Mouse (Mus musculus): ENCODE data around the gene Kcnab1.
A peak's percentile ranks its signal among the peaks of the same experiment; 100 is the strongest.
"Not testable (repeated sequence)": the region's sequence is repeated elsewhere in the genome, so short reads cannot be mapped to it uniquely, and the experiment has no call there.

The Kcnab1 gene

GRCm38 (mm10) chr3:65372552-65372951 is 263.4 kb downstream of the Kcnab1 start:
- no peak for DNase-seq

- no peak for DNase-seq
These were observed 264.5 kb downstream of the Kcnab1 start for GRCm38 (mm10) chr3:65373594-65374182.

GRCm38 (mm10) chr3:65374729-65375128 is 265.5 kb downstream of the Kcnab1 start:
- no peak for DNase-seq

GRCm38 (mm10) chr3:65378724-65379123 is 269.5 kb downstream of the Kcnab1 start:
- no peak for DNase-seq

GRCm38 (mm10) chr3:65379884-65380539 is 270.8 kb downstream of the Kcnab1 start:
- peak; percentile 53 for DNase-seq

- no peak for DNase-seq
These were observed 271.9 kb downstream of the Kcnab1 start for GRCm38 (mm10) chr3:65381094-65381493.

- no peak for DNase-seq
These were observed 275.2 kb downstream of the Kcnab1 start for GRCm38 (mm10) chr3:65384431-65384830.

GRCm38 (mm10) chr3:65385771-65386170 is 276.6 kb downstream of the Kcnab1 start:
- no peak for DNase-seq

GRCm38 (mm10) chr3:65391222-65391783 is 282.1 kb downstream of the Kcnab1 start:
- no peak for DNase-seq

GRCm38 (mm10) chr3:65391784-65392420 is 282.7 kb downstream of the Kcnab1 start:
- DNase-seq: peak; percentile 51

GRCm38 (mm10) chr3:65392421-65392817 is 283.2 kb downstream of the Kcnab1 start, which contains the start of gene Ssr3:
Ssr3 (minus strand) TSS chr3:65392623.
- peak; percentile 98 for DNase-seq

GRCm38 (mm10) chr3:65395111-65395510 is 285.9 kb downstream of the Kcnab1 start:
- not testable (repeated sequence) for DNase-seq

- DNase-seq: no peak
These were observed 287.8 kb downstream of the Kcnab1 start for GRCm38 (mm10) chr3:65396835-65397504.

- DNase-seq: no peak
These were observed 288.4 kb downstream of the Kcnab1 start for GRCm38 (mm10) chr3:65397566-65397965.

- no peak for DNase-seq
These were observed 296.6 kb downstream of the Kcnab1 start for GRCm38 (mm10) chr3:65405781-65406180.

- no peak for DNase-seq
These were observed 298.7 kb downstream of the Kcnab1 start for GRCm38 (mm10) chr3:65407891-65408290.

GRCm38 (mm10) chr3:65416571-65416970 is 307.4 kb downstream of the Kcnab1 start:
- DNase-seq: no peak

- no peak for DNase-seq
These were observed 308.9 kb downstream of the Kcnab1 start for GRCm38 (mm10) chr3:65417913-65418594.

GRCm38 (mm10) chr3:65419706-65420105 is 310.5 kb downstream of the Kcnab1 start:
- no peak for DNase-seq
